Mouse (Mus musculus): ENCODE results near the gene Ggt6. TPM values are rescaled to one million over a fixed set of nuclear protein-coding genes. Genes with fewer than 3 reads are reported as not detected.
"Not testable (repeated sequence)": the region's sequence is repeated elsewhere in the genome, so short reads cannot be mapped to it uniquely, and the experiment has no call there.

Ggt6 gene
- total RNA-seq, 2 experiments from 2014 or later, result 0.38 TPM

GRCm38 (mm10) chr11:72440597-72440964, 5.3 kb downstream of the Ggt6 start:
- DNase-seq, result not testable (repeated sequence)

- peak; percentile 95 for DNase-seq
Observed at GRCm38 (mm10) chr11:72440965-72441664, 5.8 kb downstream of the Ggt6 start, which contains the start of gene Mybbp1a. TSS of gene Mybbp1a (plus strand) at chr11:72441355.

GRCm38 (mm10) chr11:72446311-72447105, 11.2 kb downstream of the Ggt6 start:
- no peak for DNase-seq

GRCm38 (mm10) chr11:72447475-72447874, 12.1 kb downstream of the Ggt6 start:
- no peak for DNase-seq

GRCm38 (mm10) chr11:72452140-72452665, 16.9 kb downstream of the Ggt6 start:
- no peak for DNase-seq

GRCm38 (mm10) chr11:72453105-72453953, 18.0 kb downstream of the Ggt6 start:
- no peak for DNase-seq

- no peak for DNase-seq
Observed at GRCm38 (mm10) chr11:72455694-72456093, 20.4 kb downstream of the Ggt6 start.

- peak; percentile 55 for DNase-seq
Observed at GRCm38 (mm10) chr11:72457995-72458496, 22.7 kb downstream of the Ggt6 start.

- DNase-seq, result no peak
Observed at GRCm38 (mm10) chr11:72458502-72458901, 23.2 kb downstream of the Ggt6 start.

GRCm38 (mm10) chr11:72461500-72461981, 26.2 kb downstream of the Ggt6 start:
- no peak for DNase-seq

- no peak for DNase-seq
Observed at GRCm38 (mm10) chr11:72464821-72465220, 29.5 kb downstream of the Ggt6 start.

GRCm38 (mm10) chr11:72465978-72466693, 30.8 kb downstream of the Ggt6 start:
- DNase-seq, result no peak

GRCm38 (mm10) chr11:72466694-72467507, 31.6 kb downstream of the Ggt6 start:
- no peak for DNase-seq

GRCm38 (mm10) chr11:72468525-72468924, 33.2 kb downstream of the Ggt6 start:
- no peak for DNase-seq

- peak; percentile 61 for DNase-seq
Observed at GRCm38 (mm10) chr11:72469217-72469616, 33.9 kb downstream of the Ggt6 start.

GRCm38 (mm10) chr11:72470004-72470403, 34.7 kb downstream of the Ggt6 start:
- no peak for DNase-seq

- DNase-seq, result no peak
Observed at GRCm38 (mm10) chr11:72471381-72471780, 36.1 kb downstream of the Ggt6 start.

GRCm38 (mm10) chr11:72473540-72473939, 38.2 kb downstream of the Ggt6 start:
- no peak for DNase-seq

- DNase-seq, result no peak
Observed at GRCm38 (mm10) chr11:72474926-72475325, 39.6 kb downstream of the Ggt6 start.

GRCm38 (mm10) chr11:72475408-72475807, 40.1 kb downstream of the Ggt6 start:
- no peak for DNase-seq
